In genomic region chr11:115823774-115824740, GRCm38 (mm10) we compare ENCODE assay signal across 8 mouse cellular contexts. TPM values are rescaled to one million over a fixed set of nuclear protein-coding genes. Genes with fewer than 3 reads are reported as not detected.
A peak's percentile ranks its signal among the peaks of the same experiment; 100 is the strongest.
DNase-seq lines count a peak whose midpoint lies in the region; ATAC-seq and TF ChIP-seq lines count a peak whose summit lies in the region.

Gene Llgl2, plus strand, starts transcription at chr11:115824049.

- under 1% methylated on average over 57 of the region's 87 CpGs for WGBS in embryonic facial prominence, embryonic 14.5 days
- under 1% methylated on average over 87 of the region's 87 CpGs for WGBS in heart, embryonic 12.5 days
- under 1% methylated on average over 87 of the region's 87 CpGs for WGBS in kidney, embryonic 16.5 days
- under 1% methylated on average over 87 of the region's 87 CpGs for WGBS in lung, embryonic 15.5 days
- WGBS in olfactory bulb, adult 2 months: under 1% methylated on average over 87 of the region's 87 CpGs

- peak within 1 kb of the TSS; percentile 97 for H3K4me2 ChIP-seq in embryonic facial prominence, embryonic 14.5 days (ENCODE audit: low read depth, low read length)
- peak within 1 kb of the TSS; percentile 96 for H3K4me2 ChIP-seq in heart, embryonic 12.5 days
- peak within 1 kb of the TSS; percentile 66 for H3K4me2 ChIP-seq in kidney, embryonic 16.5 days (replicated peaks; ENCODE audit: low read depth, low read length)
- H3K4me2 ChIP-seq in lung, embryonic 15.5 days: peak within 1 kb of the TSS; percentile 93

- peaks cover 29% of the 10 kb centered on the region for H3K36me3 ChIP-seq in embryonic facial prominence, embryonic 14.5 days (ENCODE audit: control insufficient read depth, insufficient read depth, low read length)
- peaks cover 35% of the 10 kb centered on the region for H3K36me3 ChIP-seq in heart, embryonic 12.5 days
- peaks cover 26% of the 10 kb centered on the region for H3K36me3 ChIP-seq in kidney, embryonic 16.5 days (ENCODE audit: insufficient read depth, low read length)
- peaks cover 16% of the 10 kb centered on the region for H3K36me3 ChIP-seq in lung, embryonic 15.5 days

- peak; percentile 97 for ATAC-seq in embryonic facial prominence, embryonic 14.5 days (ENCODE audit: low read depth)
- peak; percentile 95 for ATAC-seq in heart, embryonic 12.5 days (ENCODE audit: insufficient number of reproducible peaks, low FRiP score)
- peak; percentile 95 for ATAC-seq in kidney, embryonic 16.5 days (ENCODE audit: low FRiP score, low TSS enrichment)
- peak; percentile 94 for ATAC-seq in lung, embryonic 15.5 days (ENCODE audit: borderline replicate concordance, extremely low read depth, low FRiP score, low TSS enrichment)

- no peaks in the 10 kb centered on the region for H3K9me3 ChIP-seq in embryonic facial prominence, embryonic 14.5 days (ENCODE audit: control insufficient read depth, low read length)
- no peaks in the 10 kb centered on the region for H3K9me3 ChIP-seq in heart, embryonic 12.5 days (replicated peaks)
- H3K9me3 ChIP-seq in kidney, embryonic 16.5 days (ENCODE audit: low read length): no peaks in the 10 kb centered on the region
- no peaks in the 10 kb centered on the region for H3K9me3 ChIP-seq in lung, embryonic 15.5 days

- no peak for TF ChIP-seq CTCF in olfactory bulb, adult 2 months (IDR thresholded peaks at IDR 0.05; ENCODE audit: insufficient read depth, low read depth, low read length)

- H3K4me1 ChIP-seq in embryonic facial prominence, embryonic 14.5 days (ENCODE audit: control insufficient read depth, insufficient read depth, low read length): peaks cover 5% of the 10 kb centered on the region
- peaks cover 33% of the 10 kb centered on the region for H3K4me1 ChIP-seq in heart, embryonic 12.5 days (replicated peaks)
- peaks cover 19% of the 10 kb centered on the region for H3K4me1 ChIP-seq in kidney, embryonic 16.5 days (ENCODE audit: insufficient read depth, low read length)
- H3K4me1 ChIP-seq in lung, embryonic 15.5 days: peaks cover 44% of the 10 kb centered on the region
- peaks cover 18% of the 10 kb centered on the region for H3K4me1 ChIP-seq in olfactory bulb, adult 2 months (ENCODE audit: control insufficient read depth, insufficient read depth, low read length)

- H3K9ac ChIP-seq in embryonic facial prominence, embryonic 14.5 days (ENCODE audit: low read depth, low read length): peak within 1 kb of the TSS; percentile 62
- peak within 1 kb of the TSS; percentile 71 for H3K9ac ChIP-seq in heart, embryonic 12.5 days
- H3K9ac ChIP-seq in kidney, embryonic 16.5 days (replicated peaks; ENCODE audit: low read length): peak within 1 kb of the TSS; percentile 86
- H3K9ac ChIP-seq in lung, embryonic 15.5 days: peak within 1 kb of the TSS; percentile 71

- peaks cover 19% of the 10 kb centered on the region for H3K27me3 ChIP-seq in embryonic facial prominence, embryonic 14.5 days (replicated peaks; ENCODE audit: control insufficient read depth, insufficient read depth, low read length)
- no peaks in the 10 kb centered on the region for H3K27me3 ChIP-seq in heart, embryonic 12.5 days (replicated peaks)
- H3K27me3 ChIP-seq in kidney, embryonic 16.5 days (ENCODE audit: insufficient read depth, low read length): no peaks in the 10 kb centered on the region
- peaks cover 21% of the 10 kb centered on the region for H3K27me3 ChIP-seq in lung, embryonic 15.5 days

- no peak within 1 kb of the TSS for H3K27ac ChIP-seq in embryonic facial prominence, embryonic 14.5 days (replicated peaks; ENCODE audit: low read depth, low read length)
- no peak within 1 kb of the TSS for H3K27ac ChIP-seq in heart, embryonic 12.5 days (ENCODE audit: poor library complexity, severe bottlenecking)
- peak within 1 kb of the TSS; percentile 66 for H3K27ac ChIP-seq in kidney, embryonic 16.5 days (ENCODE audit: low read length)
- peak within 1 kb of the TSS; percentile 80 for H3K27ac ChIP-seq in lung, embryonic 15.5 days
- no peak within 1 kb of the TSS for H3K27ac ChIP-seq in olfactory bulb, adult 2 months (ENCODE audit: insufficient read depth, low read depth, low read length)

- peak within 1 kb of the TSS; percentile 58 for H3K4me3 ChIP-seq in embryonic facial prominence, embryonic 14.5 days (ENCODE audit: low read depth, low read length)
- peak within 1 kb of the TSS; percentile 67 for H3K4me3 ChIP-seq in heart, embryonic 12.5 days
- H3K4me3 ChIP-seq in kidney, embryonic 16.5 days (ENCODE audit: low read length): peak within 1 kb of the TSS; percentile 81
- peak within 1 kb of the TSS; percentile 78 for H3K4me3 ChIP-seq in lung, embryonic 15.5 days
- H3K4me3 ChIP-seq in olfactory bulb, adult 2 months (ENCODE audit: insufficient read depth, low read depth, low read length): peak within 1 kb of the TSS; percentile 64

- TF ChIP-seq POLR2A in olfactory bulb, adult 2 months (IDR thresholded peaks at IDR 0.05; ENCODE audit: insufficient read depth, low read depth, low read length): no peak

- DNase-seq in CD4-positive, CD25-positive, alpha-beta regulatory T cell, adult 2 months (ENCODE audit: low read depth, low spot score): peak; percentile 93
- peak; percentile 67 to 74 for DNase-seq in adrenal gland, postnatal 4 days (ENCODE audit: low spot score in 2 of 2)
- peak; percentile 95 for DNase-seq in embryonic facial prominence, embryonic 14.5 days (ENCODE audit: low spot score)
- peak; percentile 83 to 84 for DNase-seq in thymus, adult 18-20 months

RNA-seq across cellular contexts. Expression of gene Llgl2, which starts in this region (rescaled TPM):
- total RNA-seq in adrenal gland, postnatal 4 days (2021): 10 to 100 TPM; 15.8 to 25.6 TPM
- 11.9 and 12.1 TPM in 2 replicates for polyA plus RNA-seq in embryonic facial prominence, embryonic 14.5 days (2014; fragmentation: Nextera tagmentation; extraction: Ambion mirVana)
- polyA plus RNA-seq in heart, embryonic 12.5 days (2016; fragmentation: Nextera tagmentation; extraction: Ambion mirVana): 22.5 and 25.8 TPM in 2 replicates
- 58.3 and 64.5 TPM in 2 replicates for polyA plus RNA-seq in kidney, embryonic 16.5 days (2015; fragmentation: Nextera tagmentation; extraction: Ambion mirVana)
- 35.1 and 40.1 TPM in 2 replicates for polyA plus RNA-seq in lung, embryonic 15.5 days (2015; fragmentation: Nextera tagmentation; extraction: Ambion mirVana)
- polyA plus RNA-seq in olfactory bulb, adult 2 months (2012; ENCODE audit: insufficient read depth, insufficient read length, low replicate concordance, missing spikeins): not detected in 2 replicates

Comparison
In these comparisons a context has a peak if more than half of its experiments do, and no peak if none do; other contexts are left out.
1. RNA of gene Llgl2 (polyA plus RNA-seq): 58.3 to 64.5 TPM in kidney, embryonic 16.5 days, 35.1 to 40.1 TPM in lung, embryonic 15.5 days, 22.5 to 25.8 TPM in heart, embryonic 12.5 days and 11.9 to 12.1 TPM in embryonic facial prominence, embryonic 14.5 days; not detected in olfactory bulb, adult 2 months; every median in the first group is over 10 times any median in the second.
2. H3K27ac ChIP-seq: peak in kidney, embryonic 16.5 days (single experiment) and lung, embryonic 15.5 days (single experiment); none in embryonic facial prominence, embryonic 14.5 days (single experiment), heart, embryonic 12.5 days (single experiment) and olfactory bulb, adult 2 months (single experiment).
3. Peak in every context shown above with its lines, with median percentiles within 50 percentile points of each other: DNase-seq, ATAC-seq, H3K4me2 ChIP-seq, H3K4me3 ChIP-seq and H3K9ac ChIP-seq.